Mouse (Mus musculus): ENCODE results near the gene Prss50. TPM values are rescaled to one million over a fixed set of nuclear protein-coding genes. Genes with fewer than 3 reads are reported as not detected.
"Not testable (repeated sequence)": the region's sequence is repeated elsewhere in the genome, so short reads cannot be mapped to it uniquely, and the experiment has no call there.

The Prss50 gene
- polyA plus RNA-seq (2016; fragmentation: Nextera tagmentation; extraction: Ambion mirVana), result 0.43 and 0.45 TPM in 2 replicates

GRCm38 (mm10) chr9:110857781-110858472, at the start of gene Prss50:
TSS of gene Prss50 (plus strand) at chr9:110857967.
- Histone ChIP-seq H3K27ac (peak within 1 kb of the TSS; percentile 7; the same call in 1 of the 2 replicates), H3K27me3 (ENCODE audit: insufficient read depth, poor library complexity, severe bottlenecking) (peaks cover 49% of the 10 kb centered on the region), H3K4me3 (peak within 1 kb of the TSS; percentile 58), H3K4me1 (peaks cover 14% of the 10 kb centered on the region), H3K36me3 (no peaks in the 10 kb centered on the region), H3K9me3 (no peaks in the 10 kb centered on the region)
- WGBS, result 8% methylated on average over 50 of the region's 50 CpGs
- no peak for DNase-seq (ENCODE audit: low spot score)

- WGBS, result 78% methylated on average over 4 of the region's 4 CpGs
- peaks cover 5% of the 10 kb centered on the region; the same call in 1 of the 2 replicates for H3K4me1 ChIP-seq
- H3K4me3 ChIP-seq, result no peak overlapping the region
- no peaks in the 10 kb centered on the region for H3K36me3 ChIP-seq
- H3K9me3 ChIP-seq, result no peaks in the 10 kb centered on the region
- H3K27ac ChIP-seq, result no peak overlapping the region
- H3K27me3 ChIP-seq (ENCODE audit: insufficient read depth, poor library complexity, severe bottlenecking), result peaks cover 10% of the 10 kb centered on the region
- no peak for DNase-seq (ENCODE audit: low spot score)
Observed at GRCm38 (mm10) chr9:110810051-110810450, 47.7 kb upstream of the Prss50 start.

GRCm38 (mm10) chr9:110813789-110814188, 44.0 kb upstream of the Prss50 start, which contains the start of gene Prss44:
TSS of gene Prss44 (plus strand) at chr9:110813994.
- no peaks in the 10 kb centered on the region for H3K36me3 ChIP-seq
- H3K27me3 ChIP-seq (ENCODE audit: insufficient read depth, poor library complexity, severe bottlenecking), result peaks cover 28% of the 10 kb centered on the region
- no peaks in the 10 kb centered on the region for H3K9me3 ChIP-seq
- H3K4me3 ChIP-seq, result no peak within 1 kb of the TSS
- no peak for DNase-seq (ENCODE audit: low spot score)
- no peak within 1 kb of the TSS for H3K27ac ChIP-seq
- 56% methylated on average over 18 of the region's 18 CpGs for WGBS
- H3K4me1 ChIP-seq, result peaks cover 5% of the 10 kb centered on the region; the same call in 1 of the 2 replicates

GRCm38 (mm10) chr9:110820546-110820945, 37.2 kb upstream of the Prss50 start:
- not testable (repeated sequence) for DNase-seq (ENCODE audit: low spot score); H3K36me3 ChIP-seq; H3K4me1 ChIP-seq; H3K9me3 ChIP-seq; H3K27ac ChIP-seq; H3K4me3 ChIP-seq
- H3K27me3 ChIP-seq (ENCODE audit: insufficient read depth, poor library complexity, severe bottlenecking), result peaks cover 29% of the 10 kb centered on the region; the same call in 1 of the 2 replicates

GRCm38 (mm10) chr9:110821436-110821835, 36.3 kb upstream of the Prss50 start:
- no peaks in the 10 kb centered on the region for H3K9me3 ChIP-seq
- 83% methylated on average over 7 of the region's 7 CpGs for WGBS
- no peak overlapping the region for H3K4me3 ChIP-seq
- DNase-seq (ENCODE audit: low spot score), result no peak
- H3K4me1 ChIP-seq, result no peaks in the 10 kb centered on the region
- H3K27me3 ChIP-seq (ENCODE audit: insufficient read depth, poor library complexity, severe bottlenecking), result peaks cover 24% of the 10 kb centered on the region; the same call in 1 of the 2 replicates
- no peak overlapping the region for H3K27ac ChIP-seq
- H3K36me3 ChIP-seq, result no peaks in the 10 kb centered on the region

- WGBS, result 77% methylated on average over 4 of the region's 4 CpGs
- Histone ChIP-seq H3K36me3 (no peaks in the 10 kb centered on the region), H3K9me3 (no peaks in the 10 kb centered on the region), H3K4me1 (no peaks in the 10 kb centered on the region), H3K4me3 (no peak overlapping the region), H3K27ac (no peak overlapping the region), H3K27me3 (ENCODE audit: insufficient read depth, poor library complexity, severe bottlenecking) (peaks cover 34% of the 10 kb centered on the region)
- no peak for DNase-seq (ENCODE audit: low spot score)
Observed at GRCm38 (mm10) chr9:110825426-110825825, 32.3 kb upstream of the Prss50 start.

GRCm38 (mm10) chr9:110825832-110826231, 31.9 kb upstream of the Prss50 start:
- WGBS, result 69% methylated on average over 7 of the region's 7 CpGs

GRCm38 (mm10) chr9:110826390-110826789, 31.4 kb upstream of the Prss50 start, which contains the start of gene Prss43:
TSS of gene Prss43 (plus strand) at chr9:110826690.
- H3K4me3 ChIP-seq, result no peak within 1 kb of the TSS
- no peaks in the 10 kb centered on the region for H3K9me3 ChIP-seq
- peaks cover 33% of the 10 kb centered on the region for H3K27me3 ChIP-seq (ENCODE audit: insufficient read depth, poor library complexity, severe bottlenecking)
- DNase-seq (ENCODE audit: low spot score), result no peak
- WGBS, result 68% methylated on average over 3 of the region's 3 CpGs
- H3K27ac ChIP-seq, result no peak within 1 kb of the TSS
- no peaks in the 10 kb centered on the region for H3K4me1 ChIP-seq
- H3K36me3 ChIP-seq, result no peaks in the 10 kb centered on the region

More at GRCm38 (mm10) chr9:110825832-110826231, 31.9 kb upstream of the Prss50 start:
- Histone ChIP-seq H3K27ac (no peak overlapping the region), H3K4me1 (no peaks in the 10 kb centered on the region), H3K4me3 (no peak overlapping the region), H3K36me3 (no peaks in the 10 kb centered on the region), H3K9me3 (no peaks in the 10 kb centered on the region), H3K27me3 (ENCODE audit: insufficient read depth, poor library complexity, severe bottlenecking) (peaks cover 34% of the 10 kb centered on the region)
- DNase-seq (ENCODE audit: low spot score), result no peak

- no peak for DNase-seq (ENCODE audit: low spot score)
- no peaks in the 10 kb centered on the region for H3K36me3 ChIP-seq
- 67% methylated on average over 5 of the region's 5 CpGs for WGBS
- H3K4me1 ChIP-seq, result 0 out of 2 replicates have a peak, but pooled peaks cover 5% of the 10 kb centered on the region
- no peaks in the 10 kb centered on the region for H3K9me3 ChIP-seq
- H3K4me3 ChIP-seq, result no peak overlapping the region
- H3K27me3 ChIP-seq (ENCODE audit: insufficient read depth, poor library complexity, severe bottlenecking), result peaks cover 30% of the 10 kb centered on the region
- H3K27ac ChIP-seq, result no peak overlapping the region
Observed at GRCm38 (mm10) chr9:110833021-110833420, 24.7 kb upstream of the Prss50 start.

- H3K27ac ChIP-seq, result no peak within 1 kb of the TSS
- H3K9me3 ChIP-seq, result no peaks in the 10 kb centered on the region
- 0 out of 2 replicates have a peak, but pooled peaks cover 5% of the 10 kb centered on the region for H3K4me1 ChIP-seq
- WGBS, result 66% methylated on average over 19 of the region's 19 CpGs
- peaks cover 17% of the 10 kb centered on the region; the same call in 1 of the 2 replicates for H3K27me3 ChIP-seq (ENCODE audit: insufficient read depth, poor library complexity, severe bottlenecking)
- H3K36me3 ChIP-seq, result no peaks in the 10 kb centered on the region
- H3K4me3 ChIP-seq, result peak within 1 kb of the TSS; percentile 19
- no peak for DNase-seq (ENCODE audit: low spot score)
Observed at GRCm38 (mm10) chr9:110834411-110834810, 23.4 kb upstream of the Prss50 start, which contains the start of gene Prss45. TSS of gene Prss45 (plus strand) at chr9:110834588.

- Histone ChIP-seq H3K4me3 (peak overlapping the region; percentile 19), H3K4me1 (0 out of 2 replicates have a peak, but pooled peaks cover 5% of the 10 kb centered on the region), H3K9me3 (no peaks in the 10 kb centered on the region), H3K36me3 (no peaks in the 10 kb centered on the region), H3K27ac (no peak overlapping the region), H3K27me3 (ENCODE audit: insufficient read depth, poor library complexity, severe bottlenecking) (peaks cover 17% of the 10 kb centered on the region; the same call in 1 of the 2 replicates)
- no peak for DNase-seq (ENCODE audit: low spot score)
- 24% methylated on average over 10 of the region's 10 CpGs for WGBS
Observed at GRCm38 (mm10) chr9:110834961-110835360, 22.8 kb upstream of the Prss50 start.

- WGBS, result 64% methylated on average over 2 of the region's 2 CpGs
- no peak overlapping the region for H3K27ac ChIP-seq
Observed at GRCm38 (mm10) chr9:110836112-110836511, 21.7 kb upstream of the Prss50 start.

GRCm38 (mm10) chr9:110840905-110841304, 16.9 kb upstream of the Prss50 start:
- Histone ChIP-seq H3K27me3 (ENCODE audit: insufficient read depth, poor library complexity, severe bottlenecking) (0 out of 2 replicates have a peak, but pooled peaks cover 9% of the 10 kb centered on the region), H3K4me1 (0 out of 2 replicates have a peak, but pooled peaks cover 3% of the 10 kb centered on the region), H3K27ac (no peak overlapping the region), H3K4me3 (no peak overlapping the region), H3K36me3 (no peaks in the 10 kb centered on the region), H3K9me3 (no peaks in the 10 kb centered on the region)
- no peak for DNase-seq (ENCODE audit: low spot score)
- WGBS, result 76% methylated on average over 6 of the region's 6 CpGs

More at GRCm38 (mm10) chr9:110836112-110836511, 21.7 kb upstream of the Prss50 start:
- DNase-seq (ENCODE audit: low spot score), result no peak
- Histone ChIP-seq H3K9me3 (no peaks in the 10 kb centered on the region), H3K4me1 (0 out of 2 replicates have a peak, but pooled peaks cover 7% of the 10 kb centered on the region), H3K36me3 (no peaks in the 10 kb centered on the region), H3K27me3 (ENCODE audit: insufficient read depth, poor library complexity, severe bottlenecking) (peaks cover 22% of the 10 kb centered on the region; the same call in 1 of the 2 replicates), H3K4me3 (no peak overlapping the region)
